Mouse (Mus musculus): ENCODE data around the gene Micu1. TPM values are rescaled to one million over a fixed set of nuclear protein-coding genes. Genes with fewer than 3 reads are reported as not detected.

Micu1 gene
- polyA plus RNA-seq, 1 experiment from 2014 or later, result 52.7 TPM

- Histone ChIP-seq H3K27me3 (replicated peaks; ENCODE audit: low read depth, poor library complexity, severe bottlenecking) (no peaks in the 10 kb centered on the region), H3K4me3 (no peak overlapping the region), H3K9me3 (no peaks in the 10 kb centered on the region), H3K36me3 (replicated peaks) (peaks cover 19% of the 10 kb centered on the region), H3K4me1 (peaks cover 10% of the 10 kb centered on the region), H3K27ac (replicated peaks) (no peak overlapping the region)
- WGBS, result 92% methylated on average over 9 of the region's 9 CpGs
- no peak for DNase-seq (ENCODE audit: low spot score)
These were observed 27.0 kb downstream of the Micu1 start for GRCm38 (mm10) chr10:59729261-59729660.

- Histone ChIP-seq H3K36me3 (replicated peaks) (peaks cover 22% of the 10 kb centered on the region), H3K4me3 (no peak overlapping the region), H3K27ac (replicated peaks) (no peak overlapping the region), H3K4me1 (peaks cover 4% of the 10 kb centered on the region), H3K9me3 (no peaks in the 10 kb centered on the region), H3K27me3 (replicated peaks; ENCODE audit: low read depth, poor library complexity, severe bottlenecking) (no peaks in the 10 kb centered on the region)
- WGBS, result 65% methylated on average over 4 of the region's 4 CpGs
- no peak for DNase-seq (ENCODE audit: low spot score)
These were observed 27.6 kb downstream of the Micu1 start for GRCm38 (mm10) chr10:59729842-59730241.

- no peak for DNase-seq (ENCODE audit: low spot score)
- Histone ChIP-seq H3K4me3 (no peak overlapping the region), H3K27ac (replicated peaks) (no peak overlapping the region), H3K36me3 (replicated peaks) (peaks cover 34% of the 10 kb centered on the region), H3K4me1 (0 out of 2 replicates have a peak, but pooled peaks cover 4% of the 10 kb centered on the region), H3K27me3 (replicated peaks; ENCODE audit: low read depth, poor library complexity, severe bottlenecking) (no peaks in the 10 kb centered on the region), H3K9me3 (no peaks in the 10 kb centered on the region)
- WGBS, result 81% methylated on average over 11 of the region's 11 CpGs
These were observed 33.8 kb downstream of the Micu1 start for GRCm38 (mm10) chr10:59736027-59736598.

GRCm38 (mm10) chr10:59741448-59741847 lies 39.2 kb downstream of the Micu1 start:
- WGBS, result 65% methylated on average over 4 of the region's 4 CpGs

GRCm38 (mm10) chr10:59743397-59743796 lies 41.1 kb downstream of the Micu1 start:
- 94% methylated on average over 12 of the region's 12 CpGs for WGBS
- DNase-seq (ENCODE audit: low spot score), result no peak
- no peaks in the 10 kb centered on the region for H3K4me1 ChIP-seq
- H3K36me3 ChIP-seq (replicated peaks), result peaks cover 32% of the 10 kb centered on the region
- no peaks in the 10 kb centered on the region for H3K9me3 ChIP-seq
- no peaks in the 10 kb centered on the region for H3K27me3 ChIP-seq (replicated peaks; ENCODE audit: low read depth, poor library complexity, severe bottlenecking)
- H3K27ac ChIP-seq (replicated peaks), result no peak overlapping the region
- no peak overlapping the region for H3K4me3 ChIP-seq

More at GRCm38 (mm10) chr10:59741448-59741847, 39.2 kb downstream of the Micu1 start:
- no peak for DNase-seq (ENCODE audit: low spot score)
- no peak overlapping the region for H3K4me3 ChIP-seq
- no peaks in the 10 kb centered on the region for H3K4me1 ChIP-seq
- H3K36me3 ChIP-seq (replicated peaks), result peaks cover 36% of the 10 kb centered on the region
- no peak overlapping the region for H3K27ac ChIP-seq (replicated peaks)
- H3K9me3 ChIP-seq, result no peaks in the 10 kb centered on the region
- H3K27me3 ChIP-seq (replicated peaks; ENCODE audit: low read depth, poor library complexity, severe bottlenecking), result no peaks in the 10 kb centered on the region

GRCm38 (mm10) chr10:59743969-59744368 lies 41.7 kb downstream of the Micu1 start:
- Histone ChIP-seq H3K9me3 (no peaks in the 10 kb centered on the region), H3K27ac (replicated peaks) (no peak overlapping the region), H3K4me1 (no peaks in the 10 kb centered on the region), H3K27me3 (replicated peaks; ENCODE audit: low read depth, poor library complexity, severe bottlenecking) (no peaks in the 10 kb centered on the region), H3K4me3 (no peak overlapping the region), H3K36me3 (replicated peaks) (peaks cover 32% of the 10 kb centered on the region)
- 91% methylated on average over 5 of the region's 5 CpGs for WGBS
- DNase-seq (ENCODE audit: low spot score), result no peak

- WGBS, result 86% methylated on average over 7 of the region's 7 CpGs
- Histone ChIP-seq H3K9me3 (no peaks in the 10 kb centered on the region; the same call in 1 of the 2 replicates), H3K4me1 (no peaks in the 10 kb centered on the region), H3K27me3 (replicated peaks; ENCODE audit: low read depth, poor library complexity, severe bottlenecking) (no peaks in the 10 kb centered on the region), H3K36me3 (replicated peaks) (peaks cover 24% of the 10 kb centered on the region), H3K27ac (replicated peaks) (no peak overlapping the region), H3K4me3 (no peak overlapping the region)
- no peak for DNase-seq (ENCODE audit: low spot score)
These were observed 45.1 kb downstream of the Micu1 start for GRCm38 (mm10) chr10:59747334-59747733.

GRCm38 (mm10) chr10:59748699-59749200 lies 46.5 kb downstream of the Micu1 start:
- 58% methylated on average over 2 of the region's 2 CpGs for WGBS
- no peak for DNase-seq (ENCODE audit: low spot score)
- no peaks in the 10 kb centered on the region; the same call in 1 of the 2 replicates for H3K9me3 ChIP-seq
- H3K27me3 ChIP-seq (replicated peaks; ENCODE audit: low read depth, poor library complexity, severe bottlenecking), result no peaks in the 10 kb centered on the region
- no peak overlapping the region for H3K4me3 ChIP-seq
- peaks cover 31% of the 10 kb centered on the region for H3K36me3 ChIP-seq (replicated peaks)
- no peak overlapping the region for H3K27ac ChIP-seq (replicated peaks)
- peaks cover 3% of the 10 kb centered on the region; the same call in 1 of the 2 replicates for H3K4me1 ChIP-seq

GRCm38 (mm10) chr10:59753538-59754069 lies 51.3 kb downstream of the Micu1 start:
- Histone ChIP-seq H3K9me3 (no peaks in the 10 kb centered on the region; the same call in 1 of the 2 replicates), H3K36me3 (replicated peaks) (peaks cover 16% of the 10 kb centered on the region), H3K4me1 (peaks cover 33% of the 10 kb centered on the region), H3K4me3 (no peak overlapping the region), H3K27ac (replicated peaks) (no peak overlapping the region), H3K27me3 (replicated peaks; ENCODE audit: low read depth, poor library complexity, severe bottlenecking) (no peaks in the 10 kb centered on the region)
- no peak for DNase-seq (ENCODE audit: low spot score)
- 73% methylated on average over 9 of the region's 9 CpGs for WGBS

- no peak for DNase-seq (ENCODE audit: low spot score)
- peaks cover 16% of the 10 kb centered on the region for H3K36me3 ChIP-seq (replicated peaks)
- H3K27ac ChIP-seq (replicated peaks), result no peak overlapping the region
- H3K4me1 ChIP-seq, result peaks cover 33% of the 10 kb centered on the region
- H3K27me3 ChIP-seq (replicated peaks; ENCODE audit: low read depth, poor library complexity, severe bottlenecking), result no peaks in the 10 kb centered on the region
- H3K4me3 ChIP-seq, result no peak overlapping the region
- H3K9me3 ChIP-seq, result no peaks in the 10 kb centered on the region; the same call in 1 of the 2 replicates
- WGBS, result 82% methylated on average over 1 of the region's 1 CpGs
These were observed 51.8 kb downstream of the Micu1 start for GRCm38 (mm10) chr10:59754104-59754503.

GRCm38 (mm10) chr10:59754901-59755300 lies 52.6 kb downstream of the Micu1 start:
- H3K9me3 ChIP-seq, result no peaks in the 10 kb centered on the region; the same call in 1 of the 2 replicates
- H3K27me3 ChIP-seq (replicated peaks; ENCODE audit: low read depth, poor library complexity, severe bottlenecking), result no peaks in the 10 kb centered on the region
- 85% methylated on average over 1 of the region's 1 CpGs for WGBS
- no peak for DNase-seq (ENCODE audit: low spot score)
- H3K4me1 ChIP-seq, result peaks cover 33% of the 10 kb centered on the region
- no peak overlapping the region for H3K4me3 ChIP-seq
- no peak overlapping the region for H3K27ac ChIP-seq (replicated peaks)
- peaks cover 13% of the 10 kb centered on the region for H3K36me3 ChIP-seq (replicated peaks)

- WGBS, result 88% methylated on average over 11 of the region's 11 CpGs
- peak overlapping the region; percentile 35; the same call in 1 of the 2 replicates for H3K27ac ChIP-seq (replicated peaks)
These were observed 53.4 kb downstream of the Micu1 start for GRCm38 (mm10) chr10:59755681-59756080.

GRCm38 (mm10) chr10:59756090-59756489 lies 53.8 kb downstream of the Micu1 start:
- Histone ChIP-seq H3K4me3 (no peak overlapping the region), H3K36me3 (replicated peaks) (peaks cover 13% of the 10 kb centered on the region), H3K27ac (replicated peaks) (no peak overlapping the region; the same call in 1 of the 2 replicates), H3K27me3 (replicated peaks; ENCODE audit: low read depth, poor library complexity, severe bottlenecking) (no peaks in the 10 kb centered on the region), H3K9me3 (no peaks in the 10 kb centered on the region; the same call in 1 of the 2 replicates), H3K4me1 (peaks cover 33% of the 10 kb centered on the region)
- peak; percentile 16 for DNase-seq (ENCODE audit: low spot score)
- 55% methylated on average over 12 of the region's 12 CpGs for WGBS

More at GRCm38 (mm10) chr10:59755681-59756080, 53.4 kb downstream of the Micu1 start:
- no peaks in the 10 kb centered on the region for H3K27me3 ChIP-seq (replicated peaks; ENCODE audit: low read depth, poor library complexity, severe bottlenecking)
- H3K9me3 ChIP-seq, result no peaks in the 10 kb centered on the region; the same call in 1 of the 2 replicates
- H3K4me1 ChIP-seq, result peaks cover 33% of the 10 kb centered on the region
- DNase-seq (ENCODE audit: low spot score), result no peak
- H3K36me3 ChIP-seq (replicated peaks), result peaks cover 13% of the 10 kb centered on the region
- H3K4me3 ChIP-seq, result no peak overlapping the region

Measured in embryonic facial prominence, embryonic 10.5 days (tissue).